Mouse (Mus musculus): ENCODE measurements around the gene Ube2g1.

The Ube2g1 gene

DNA sequence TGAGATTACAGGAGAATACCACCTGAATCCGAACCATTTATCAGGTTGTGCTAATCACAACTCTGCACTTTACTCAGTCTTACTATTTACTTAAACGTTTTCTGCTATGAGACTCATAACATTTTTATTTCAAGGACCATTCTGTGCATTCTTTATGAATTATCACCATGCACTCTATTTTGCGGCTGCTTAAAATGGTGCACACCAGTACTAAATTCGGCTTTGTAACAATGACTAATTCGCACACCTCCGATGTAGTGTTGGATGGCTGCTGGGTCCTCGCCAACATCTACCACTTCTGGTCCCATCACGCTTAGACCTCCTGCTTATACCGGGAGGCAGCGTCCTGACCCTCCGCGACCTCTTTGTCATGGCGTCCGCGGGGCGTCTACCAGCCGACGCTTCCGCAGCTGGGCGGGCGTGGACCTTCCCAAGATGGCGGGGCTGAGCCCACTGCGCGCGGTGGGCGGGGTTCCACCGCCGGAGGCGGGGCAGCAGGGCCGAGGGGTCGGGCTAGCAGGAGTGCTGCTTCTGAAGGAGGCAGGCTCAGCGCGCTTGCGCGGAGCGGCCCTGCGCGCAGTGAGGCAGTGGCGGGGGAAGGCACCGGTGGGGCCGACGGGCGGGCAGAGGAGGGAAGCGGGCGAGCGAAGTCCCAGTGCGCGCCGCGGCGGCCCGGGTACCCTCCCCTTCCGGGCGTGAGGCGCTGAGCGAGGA is at the start of gene Ube2g1:
Gene Ube2g1 (plus strand): TSS at position 590 of the 714 bp plus-strand sequence.
- DNase-seq (ENCODE audit: low spot score in 2 of 2) = peak; percentile 98 to 99

DNA sequence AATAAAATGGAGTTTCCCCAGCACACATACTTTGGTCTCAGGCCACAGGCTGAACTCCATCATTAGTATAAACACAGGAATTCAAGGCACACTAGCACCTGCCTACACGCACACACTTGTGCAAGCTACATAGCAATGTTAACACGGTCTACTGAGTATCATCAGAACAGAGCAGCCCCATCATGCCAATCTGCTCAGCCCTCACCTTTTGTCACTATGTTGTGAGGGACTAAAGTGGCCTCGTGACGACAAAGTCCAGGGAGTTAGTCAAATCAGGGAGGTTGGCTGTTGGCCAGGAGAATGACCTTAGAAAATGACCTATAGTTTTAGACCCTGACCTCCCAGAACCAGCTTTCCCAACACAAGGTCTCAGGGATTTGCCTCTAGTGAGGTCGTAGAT is 48.9 kb upstream of the Ube2g1 start:
- DNase-seq (ENCODE audit: low spot score in 2 of 2) = no peak

DNA sequence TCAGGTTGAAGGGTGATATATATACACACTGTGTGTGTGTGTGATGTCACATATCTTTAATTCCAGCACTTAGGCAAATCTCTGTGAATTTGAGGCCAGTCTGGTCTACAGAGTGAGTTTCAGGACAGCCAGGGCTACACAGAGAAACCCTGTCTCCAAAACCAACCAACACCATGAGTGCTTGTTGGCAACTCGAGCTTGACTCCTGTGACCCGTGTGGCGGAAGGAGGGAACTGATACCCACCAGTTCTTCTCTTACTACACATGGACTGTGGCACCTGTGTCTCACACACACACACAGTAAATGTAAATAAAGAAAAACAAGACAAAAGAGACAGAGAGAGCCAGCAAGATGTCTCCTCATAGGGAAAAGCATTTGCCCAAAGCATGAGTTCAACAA is 46.4 kb upstream of the Ube2g1 start:
- DNase-seq (ENCODE audit: low spot score in 2 of 2) = no peak

DNA sequence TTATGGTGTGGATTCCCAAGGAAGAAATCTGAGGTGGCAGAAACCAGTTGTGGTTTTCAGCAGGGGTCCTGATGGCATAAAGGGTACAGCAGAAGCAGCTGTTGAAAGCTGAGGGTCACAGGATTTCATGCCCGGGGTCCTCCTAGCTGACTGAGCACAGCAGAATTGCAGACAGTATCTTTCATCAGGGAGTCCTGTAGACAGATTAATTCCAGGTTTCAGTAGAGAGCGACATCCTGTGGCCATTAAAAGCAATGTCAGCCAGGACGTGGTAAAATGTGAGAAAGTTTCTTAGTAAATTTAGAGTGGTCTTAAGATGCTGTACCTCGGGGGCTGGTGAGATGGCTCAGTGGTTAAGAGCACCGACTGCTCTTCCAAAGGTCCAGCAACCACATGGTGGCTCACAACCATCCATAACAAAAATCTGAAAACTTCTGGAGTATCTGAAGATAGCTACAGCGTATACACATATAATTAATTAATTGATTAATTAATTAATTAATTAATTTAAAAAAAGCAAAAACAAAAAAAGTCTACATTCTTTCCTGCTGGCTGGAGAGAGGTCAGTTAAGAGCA is 42.8 kb upstream of the Ube2g1 start:
- DNase-seq (ENCODE audit: low spot score in 2 of 2) = no peak

DNA sequence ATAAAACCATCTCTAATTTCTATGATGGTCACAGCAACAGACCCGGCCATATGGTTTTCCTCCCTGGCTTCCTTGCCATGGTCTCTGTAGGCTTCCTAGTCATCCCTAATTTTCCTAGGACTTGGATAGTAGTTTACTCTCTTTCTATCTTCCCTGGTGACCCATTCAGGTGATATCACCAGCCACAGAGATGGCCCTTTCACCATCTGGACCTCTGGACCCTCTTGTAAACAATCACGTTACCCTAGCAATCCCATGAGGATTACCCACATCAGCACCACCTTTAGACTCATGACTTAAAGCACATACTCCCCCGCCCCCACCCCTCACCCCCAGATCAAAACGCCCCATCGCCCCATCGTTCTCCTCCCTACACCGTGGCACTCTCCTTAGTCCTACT is 40.8 kb upstream of the Ube2g1 start:
- DNase-seq (ENCODE audit: low spot score in 2 of 2) = no peak

DNA sequence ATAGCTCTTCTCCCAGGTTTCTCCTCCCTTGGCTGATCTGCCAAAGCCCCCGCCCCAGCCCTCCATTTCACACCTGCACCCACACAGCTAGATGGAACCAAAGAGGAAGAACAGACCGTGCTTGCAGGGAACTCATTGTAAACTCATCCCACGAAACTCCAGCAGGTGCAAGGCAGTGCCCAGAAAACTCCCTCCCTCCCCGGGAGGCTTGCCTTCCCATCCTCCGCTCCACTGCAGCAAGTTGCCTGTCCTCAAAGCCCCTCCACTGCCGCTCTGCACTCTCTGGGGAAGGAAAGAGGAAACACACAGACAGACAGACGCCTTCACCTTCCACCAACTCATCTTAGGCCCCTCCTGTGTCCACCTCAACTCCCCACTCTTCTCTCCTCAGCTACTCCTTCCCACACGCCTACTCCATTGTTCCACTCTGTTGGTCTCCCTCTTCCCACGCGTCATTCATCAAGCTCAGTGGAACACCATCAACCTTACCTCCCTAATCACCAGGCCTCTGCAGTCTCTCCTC is 40.2 kb upstream of the Ube2g1 start:
- DNase-seq (ENCODE audit: low spot score in 2 of 2) = no peak

DNA sequence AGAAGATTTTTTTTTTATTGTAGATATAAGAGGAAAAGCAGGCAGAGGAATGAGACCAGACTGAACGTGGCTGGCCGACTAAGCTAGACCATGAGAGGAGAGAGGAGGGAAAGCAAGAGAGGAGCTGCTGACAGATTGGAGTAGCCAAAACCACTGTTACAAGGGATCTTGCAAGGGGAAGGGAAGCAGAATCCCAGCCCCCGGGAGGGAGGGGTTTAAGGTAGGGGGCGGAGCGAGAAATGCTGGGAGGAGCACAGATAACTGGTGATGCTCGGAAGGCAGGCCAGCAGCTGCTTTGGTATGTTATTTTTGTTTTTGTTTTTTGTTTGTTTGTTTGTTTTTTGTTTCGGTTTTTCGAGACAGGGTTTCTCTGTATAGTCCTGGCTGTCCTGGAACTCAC is 38.0 kb upstream of the Ube2g1 start:
- peak in 1 of 2 experiments; percentile 26 for DNase-seq (ENCODE audit: low spot score in 2 of 2)

DNA sequence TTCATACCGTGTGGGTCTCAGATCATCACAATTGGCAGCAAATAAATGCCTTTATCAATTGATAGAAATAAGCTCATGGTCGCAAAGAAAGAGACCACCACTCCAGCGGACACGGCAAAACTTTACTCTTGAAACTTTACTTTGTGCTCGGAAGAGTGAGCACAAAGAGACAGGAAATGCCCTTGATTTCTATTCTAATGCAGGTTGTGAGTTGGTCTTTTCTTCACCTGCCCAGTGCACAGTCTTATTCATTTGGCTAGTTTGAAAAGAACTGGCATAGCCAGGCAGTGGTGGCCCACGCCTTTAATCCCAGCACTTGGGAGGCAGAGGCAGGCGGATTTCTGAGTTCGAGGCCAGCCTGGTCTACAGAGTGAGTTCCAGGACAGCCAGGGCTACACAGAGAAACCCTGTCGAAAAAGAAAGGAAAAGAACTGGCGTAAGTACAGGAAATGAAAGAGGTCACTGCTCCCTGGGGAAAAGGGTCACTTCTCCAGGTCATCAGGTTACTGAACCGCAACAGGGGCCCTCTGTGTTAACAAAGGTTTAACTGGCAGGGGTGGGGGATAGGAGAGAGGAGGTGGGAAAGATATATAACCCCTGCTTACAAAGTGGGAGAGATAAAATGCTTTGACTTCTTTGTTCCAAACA is 37.3 kb upstream of the Ube2g1 start:
- no peak for DNase-seq (ENCODE audit: low spot score in 2 of 2)

DNA sequence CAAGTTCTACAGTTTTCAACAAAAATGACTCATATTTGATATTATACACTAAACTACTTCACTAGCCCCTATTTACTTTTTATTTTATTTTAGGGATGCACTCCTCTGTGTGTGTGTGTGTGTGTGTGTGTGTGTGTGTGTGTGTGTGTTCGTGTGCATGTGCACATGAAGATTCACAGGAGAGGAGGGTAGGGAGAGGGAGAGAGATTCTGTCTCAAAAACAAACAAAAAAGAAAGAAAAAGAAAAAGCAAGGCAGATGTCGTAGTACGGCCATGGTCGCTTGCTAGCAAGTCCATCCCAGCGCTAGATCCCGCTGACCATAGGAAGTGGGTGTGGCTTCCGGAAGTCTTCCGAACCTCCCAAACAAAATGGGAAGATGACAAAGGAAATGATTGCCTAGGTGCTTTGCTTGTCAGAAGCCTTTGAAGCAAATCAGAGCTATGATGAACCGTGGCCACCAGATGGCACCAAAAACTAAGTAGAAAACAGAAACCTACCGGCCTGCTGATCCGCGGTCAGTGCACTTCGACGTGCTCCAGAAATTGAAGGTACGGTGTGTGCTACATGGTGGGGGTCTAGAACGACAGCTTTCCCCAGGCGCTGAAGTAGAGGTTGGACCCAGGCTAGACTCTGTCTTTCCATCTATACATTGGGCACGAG is 36.6 kb upstream of the Ube2g1 start:
- peak; percentile 70 to 87 for DNase-seq (ENCODE audit: low spot score in 2 of 2)

DNA sequence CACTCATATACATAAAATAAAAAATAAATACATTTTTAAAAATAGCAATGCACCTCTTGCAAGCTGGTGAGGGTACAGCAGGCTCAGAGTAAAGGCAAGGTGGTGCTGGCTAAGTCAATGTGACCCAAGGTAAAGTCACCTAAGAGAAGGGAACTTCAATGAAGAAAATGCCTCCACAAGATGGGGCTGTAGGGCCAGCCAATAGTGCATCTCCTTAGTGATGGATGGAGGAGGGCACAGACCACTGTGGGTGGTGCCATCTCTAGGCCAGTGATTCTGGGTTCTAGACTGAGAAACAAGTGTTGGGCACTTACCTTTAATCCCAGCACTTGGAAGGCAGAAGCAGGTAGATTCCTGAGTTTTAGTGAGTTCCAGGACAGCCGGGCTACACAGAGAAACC is 33.3 kb upstream of the Ube2g1 start:
- peak in 1 of 2 experiments; percentile 43 for DNase-seq (ENCODE audit: low spot score in 2 of 2)

DNA sequence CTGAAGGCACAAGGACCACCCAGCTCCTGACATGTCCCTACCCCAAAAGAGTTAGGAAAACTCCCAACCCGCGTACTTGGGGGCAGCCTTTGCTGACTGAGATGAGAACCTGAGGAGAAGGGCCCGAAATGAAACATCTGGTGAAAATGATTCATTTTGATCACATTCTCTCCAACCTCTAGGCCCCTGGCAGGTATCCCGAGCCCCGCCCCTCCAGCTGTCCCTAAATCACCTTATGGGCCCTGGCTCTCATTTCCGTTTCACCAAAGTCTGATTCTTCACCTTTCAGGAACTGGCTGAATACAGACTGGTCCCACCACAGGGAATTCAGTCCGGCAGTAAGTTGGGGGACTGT is 31.0 kb upstream of the Ube2g1 start:
- no peak for DNase-seq (ENCODE audit: low spot score in 2 of 2)

DNA sequence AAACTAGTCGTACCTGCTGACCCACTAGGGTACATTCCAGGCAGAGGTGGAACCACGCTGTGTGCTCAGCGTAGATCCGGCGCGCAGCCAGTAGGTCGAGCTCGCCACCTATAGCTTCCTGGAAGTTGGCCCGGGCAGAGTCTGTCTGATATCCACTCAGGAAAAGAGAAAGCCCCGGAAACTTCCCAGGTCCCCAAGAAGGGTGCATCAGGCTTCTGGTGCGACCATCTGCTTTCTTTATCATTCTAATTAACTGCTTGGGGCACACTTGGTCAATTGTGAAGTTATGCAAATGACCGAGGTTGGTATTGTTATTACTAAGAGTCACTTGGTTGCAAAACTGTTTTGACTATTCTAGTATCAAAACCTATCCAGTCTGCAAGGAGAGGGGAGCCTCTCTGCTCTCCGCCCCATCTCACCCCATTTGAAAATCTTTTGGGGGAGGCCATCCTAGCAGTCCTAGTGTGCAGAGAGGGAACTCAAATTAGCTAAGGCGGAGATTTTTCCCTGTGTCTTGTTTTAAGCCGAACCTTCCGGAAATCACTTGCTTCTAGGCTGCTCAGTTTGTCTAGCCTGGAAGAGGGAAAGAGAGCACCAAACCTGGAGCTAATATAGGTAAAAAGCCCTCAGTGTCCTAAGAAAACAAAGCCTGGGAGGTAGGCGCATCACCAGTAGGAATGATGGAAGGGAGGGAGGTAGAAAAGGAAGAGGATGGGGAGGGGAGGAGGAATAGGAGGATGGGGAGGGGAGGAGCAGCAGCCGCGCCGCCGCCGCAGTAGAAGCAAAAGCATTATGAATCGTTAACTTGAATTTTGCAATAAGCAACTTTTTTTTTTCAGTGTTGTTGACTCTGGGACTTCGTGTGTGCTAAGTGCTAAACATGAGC is 30.4 kb upstream of the Ube2g1 start:
- no peak for DNase-seq (ENCODE audit: low spot score in 2 of 2)

DNA sequence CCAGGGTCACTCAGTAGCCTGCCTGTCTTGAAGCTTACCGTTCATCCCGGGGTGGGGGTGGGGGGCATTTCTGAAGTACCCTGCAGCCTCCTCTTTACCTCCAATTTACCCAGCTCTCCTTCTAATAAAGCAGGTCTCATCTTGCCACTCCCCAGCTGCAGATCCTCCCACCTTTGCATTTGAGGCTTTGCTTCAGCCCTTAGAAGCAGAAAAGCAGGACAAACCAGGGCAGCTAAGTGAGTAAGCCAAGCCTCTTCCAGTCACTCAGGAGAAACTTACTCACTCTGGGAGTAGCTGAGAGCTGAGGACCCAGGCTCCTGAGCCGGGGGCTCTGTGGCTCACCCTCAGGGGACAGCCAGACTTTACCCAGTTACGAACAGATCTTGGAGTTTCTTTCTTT is 28.6 kb upstream of the Ube2g1 start:
- no peak for DNase-seq (ENCODE audit: low spot score in 2 of 2)

DNA sequence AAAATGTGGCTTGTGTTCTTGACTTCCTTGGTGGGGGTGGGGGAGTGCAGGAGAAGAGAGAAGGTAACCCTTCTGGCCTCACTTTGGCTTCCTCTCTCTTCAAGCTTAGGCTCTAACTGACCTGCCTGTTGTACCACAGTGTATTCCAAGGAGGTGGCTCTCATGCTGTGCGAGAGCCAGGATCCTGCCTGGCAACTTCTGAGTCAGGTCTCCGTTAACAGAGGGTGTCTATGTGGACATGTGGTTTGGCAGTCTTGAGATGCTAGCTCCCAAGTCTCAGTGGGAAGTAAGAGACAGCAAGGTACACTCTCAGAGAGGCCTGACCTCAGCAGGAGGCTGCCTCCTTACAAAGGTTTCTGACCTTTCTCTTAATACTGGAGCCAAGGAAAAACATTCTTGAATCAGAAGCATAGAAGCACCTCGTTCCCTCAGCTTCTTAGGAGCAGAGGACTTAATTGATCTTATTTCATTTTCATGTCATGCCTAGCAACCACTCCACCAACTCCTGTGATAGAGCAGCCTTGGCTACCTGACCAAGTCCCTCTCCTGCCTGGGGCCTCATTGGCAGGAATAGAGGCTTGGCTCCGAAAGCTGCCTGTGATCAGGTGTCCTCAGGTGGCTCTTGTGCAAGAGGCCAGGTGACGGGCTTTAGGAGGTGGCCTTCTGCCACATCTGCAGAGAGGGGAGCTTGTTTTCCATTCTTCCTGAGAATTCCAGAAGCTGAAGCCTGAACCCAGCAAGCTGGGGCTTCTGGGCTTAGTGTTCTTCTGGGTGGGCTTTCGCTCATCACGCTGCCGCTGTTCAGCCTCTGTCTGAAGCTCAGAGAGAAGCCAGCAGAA is 25.3 kb upstream of the Ube2g1 start:
- no peak for DNase-seq (ENCODE audit: low spot score in 2 of 2)

DNA sequence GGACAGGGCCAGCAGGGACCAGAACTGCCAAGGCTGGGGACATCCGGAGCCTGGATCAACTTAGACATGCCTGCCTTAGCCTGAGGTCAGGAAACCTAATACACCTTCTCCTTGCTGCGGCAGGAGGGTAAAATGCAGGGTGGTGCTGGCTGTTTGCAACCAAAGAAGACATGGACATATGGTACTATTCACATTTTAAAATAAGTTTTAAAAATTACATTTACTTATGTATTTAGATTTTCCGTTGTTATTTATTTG is 24.7 kb upstream of the Ube2g1 start:
- DNase-seq (ENCODE audit: low spot score in 2 of 2) = no peak

DNA sequence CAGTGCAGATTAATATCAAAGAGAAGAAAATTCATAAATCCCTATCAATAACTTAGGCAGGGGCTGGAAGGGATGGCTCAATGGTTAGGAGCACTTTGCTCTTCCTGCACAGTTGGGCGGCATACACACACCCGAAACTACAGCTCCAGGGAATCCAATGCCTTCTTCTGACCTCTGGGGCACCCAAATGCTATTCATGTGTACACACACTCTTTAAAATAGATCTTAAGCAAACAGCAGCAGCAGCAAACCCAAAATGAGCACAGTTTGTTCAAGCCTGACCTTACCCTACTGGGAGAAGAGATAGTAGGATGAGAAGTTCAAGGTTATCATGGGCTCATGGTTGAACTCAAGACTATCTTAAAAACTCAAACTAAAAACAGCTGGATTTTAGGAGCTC is 24.0 kb upstream of the Ube2g1 start:
- DNase-seq (ENCODE audit: low spot score in 2 of 2) = no peak

DNA sequence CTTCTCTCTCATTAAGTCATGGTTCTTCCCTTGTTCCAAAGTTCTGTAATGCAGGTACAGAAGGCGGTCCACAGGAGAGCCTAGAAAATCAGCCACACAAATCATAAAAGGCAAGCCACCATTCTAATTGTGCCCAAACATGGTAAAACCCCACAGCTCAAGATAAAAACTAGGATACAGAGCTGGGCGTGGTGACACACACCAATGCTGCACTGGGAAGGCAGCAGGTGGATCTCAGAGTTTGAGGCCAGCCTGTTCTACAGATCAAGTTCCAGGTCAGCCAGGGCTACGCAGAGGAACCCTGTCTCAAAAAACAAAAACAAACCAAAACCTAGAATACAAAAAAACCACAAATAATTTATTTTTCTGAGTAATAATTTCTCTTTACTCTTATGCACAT is 20.5 kb upstream of the Ube2g1 start:
- no peak for DNase-seq (ENCODE audit: low spot score in 2 of 2)

DNA sequence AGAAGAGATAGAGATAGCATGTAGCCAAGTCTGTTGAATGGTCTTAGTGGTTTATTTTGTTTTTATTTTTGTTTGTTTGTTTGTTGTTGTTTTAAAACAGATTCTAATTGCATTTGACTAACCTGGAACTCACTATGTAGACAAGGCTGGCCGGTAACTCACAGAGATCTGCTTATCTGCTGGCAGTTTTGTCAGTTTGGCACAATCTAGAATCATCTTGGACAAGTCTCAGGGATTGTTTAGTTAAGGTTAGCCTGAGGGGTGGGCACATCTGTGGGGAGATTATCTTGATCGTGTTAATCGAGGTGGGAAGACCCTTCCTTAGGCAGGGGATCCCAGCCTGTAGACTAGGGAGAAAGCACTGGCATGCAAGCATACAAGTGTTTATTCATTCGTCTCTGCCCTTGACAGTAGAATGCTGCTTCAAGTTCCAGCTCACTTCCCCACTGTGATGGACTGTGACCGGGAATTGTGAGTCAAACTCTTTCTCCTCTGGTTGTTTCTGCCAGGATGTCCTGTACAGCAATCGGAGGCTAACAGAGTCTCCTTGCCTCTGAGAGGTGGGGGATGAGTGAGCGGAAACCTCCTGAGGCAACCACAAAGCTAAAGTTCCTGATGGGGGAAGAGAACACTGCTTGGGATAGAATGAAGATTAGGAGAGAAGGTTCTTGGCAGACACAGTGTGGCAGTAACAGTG is 19.4 kb upstream of the Ube2g1 start:
- no peak for DNase-seq (ENCODE audit: low spot score in 2 of 2)

DNA sequence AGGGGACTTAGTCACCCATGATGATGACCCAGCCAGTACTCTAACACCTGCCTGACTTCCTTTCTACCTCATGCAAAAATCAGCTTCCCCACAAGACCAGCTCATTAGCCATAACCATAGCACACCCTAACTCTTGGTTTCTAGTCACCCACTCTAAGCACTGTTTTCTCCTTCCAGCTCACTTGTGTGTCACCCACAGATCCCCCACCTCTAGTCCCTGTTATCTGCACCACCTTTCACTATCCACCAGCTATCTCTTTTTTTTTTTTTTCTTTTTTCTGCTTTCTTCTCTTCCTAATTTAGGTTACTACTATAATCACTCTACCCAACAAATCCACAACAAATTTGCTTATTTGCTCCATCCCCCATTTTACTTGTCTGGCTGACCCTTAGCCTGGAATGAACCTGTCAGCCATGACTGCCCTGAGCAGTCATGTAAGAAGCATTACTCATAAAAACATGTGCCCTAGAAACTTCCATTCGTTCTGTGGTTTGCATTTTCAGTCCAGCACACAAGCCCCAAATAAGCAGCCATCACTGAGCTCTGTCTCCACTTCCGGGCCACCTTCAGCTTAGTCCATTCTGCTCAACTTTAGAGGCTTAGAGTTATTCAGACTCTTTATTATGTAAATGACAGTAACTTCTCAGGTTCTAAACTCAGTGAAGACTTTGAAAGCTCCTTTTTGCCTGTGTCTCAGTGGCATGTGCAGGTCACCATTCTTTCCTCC is 11.9 kb upstream of the Ube2g1 start:
- DNase-seq (ENCODE audit: low spot score in 2 of 2) = no peak

DNA sequence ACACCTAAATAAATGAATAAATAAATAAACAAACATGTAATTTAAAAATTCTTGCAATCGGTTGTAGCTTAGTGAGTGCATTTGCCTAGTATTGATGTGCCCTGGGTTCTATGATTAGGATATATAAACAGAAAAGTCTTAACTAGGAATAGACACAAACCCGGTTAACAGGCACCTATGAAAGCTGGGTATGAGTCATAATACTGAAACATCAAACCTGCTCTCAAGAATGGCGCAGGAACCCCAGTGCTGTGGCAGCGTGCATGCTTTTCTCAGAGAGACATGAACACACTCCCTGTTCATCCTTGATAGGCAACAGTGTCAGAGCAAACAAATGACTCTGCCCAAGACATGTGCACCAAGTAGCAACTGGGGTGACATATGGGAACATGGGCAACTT is 9.3 kb upstream of the Ube2g1 start:
- no peak for DNase-seq (ENCODE audit: low spot score in 2 of 2)

Measured in thymus, postnatal 10 days (tissue).